Mouse (Mus musculus): Measurements from ENCODE around the gene Tmem198b.

Gene Tmem198b

GRCm38 (mm10) chr10:128801981-128802495 is 2.1 kb downstream of the Tmem198b start:
- DNase-seq (ENCODE audit: low spot score): no peak

- no peak for DNase-seq (ENCODE audit: low spot score)
These were observed 5.5 kb downstream of the Tmem198b start for GRCm38 (mm10) chr10:128798676-128799075.

- no peak for DNase-seq (ENCODE audit: low spot score)
These were observed 8.6 kb downstream of the Tmem198b start for GRCm38 (mm10) chr10:128795581-128795980.

- no peak for DNase-seq (ENCODE audit: low spot score)
These were observed 9.8 kb downstream of the Tmem198b start for GRCm38 (mm10) chr10:128794391-128794790.

GRCm38 (mm10) chr10:128793258-128793657 is 10.9 kb downstream of the Tmem198b start:
- no peak for DNase-seq (ENCODE audit: low spot score)

GRCm38 (mm10) chr10:128792041-128792440 is 12.1 kb downstream of the Tmem198b start:
- DNase-seq (ENCODE audit: low spot score): no peak

- peak; percentile 38 for DNase-seq (ENCODE audit: low spot score)
These were observed 13.6 kb downstream of the Tmem198b start, which contains the start of gene Mmp19 for GRCm38 (mm10) chr10:128790398-128791124. Gene Mmp19, plus strand, starts transcription at chr10:128790910.

- DNase-seq (ENCODE audit: low spot score): no peak
These were observed 24.0 kb downstream of the Tmem198b start for GRCm38 (mm10) chr10:128780200-128780599.

- DNase-seq (ENCODE audit: low spot score): peak; percentile 88
These were observed 25.0 kb downstream of the Tmem198b start for GRCm38 (mm10) chr10:128779011-128779795.

- DNase-seq (ENCODE audit: low spot score): no peak
These were observed 25.7 kb downstream of the Tmem198b start for GRCm38 (mm10) chr10:128778441-128778840.

GRCm38 (mm10) chr10:128773685-128774084 is 30.5 kb downstream of the Tmem198b start:
- no peak for DNase-seq (ENCODE audit: low spot score)

GRCm38 (mm10) chr10:128772895-128773294 is 31.3 kb downstream of the Tmem198b start:
- no peak for DNase-seq (ENCODE audit: low spot score)
